Mouse (Mus musculus) hindbrain, embryonic 11.5 days (tissue): Measurements from ENCODE around the gene Chrne. TPM values are rescaled to one million over a fixed set of nuclear protein-coding genes. Genes with fewer than 3 reads are reported as not detected.
A peak's percentile ranks its signal among the peaks of the same experiment; 100 is the strongest.

Source experiments
- ATAC-seq: fragments of 200-750 bp; cut with Nextera tagmentation; 2 replicates; pipeline ENCODE4 v1.8.0; 2017; ENCODE audit warnings: mild to moderate bottlenecking, moderate TSS enrichment, moderate library complexity; ENCODE audit not compliant: low FRiP score
- DNase-seq: peaks from one replicate; pipeline ENCODE4 v3.0.0-alpha.2; 2015; ENCODE audit warnings: low spot score
- H3K27ac ChIP-seq: fragments of 300-500 bp; sonication (generic); 2 replicates; pipeline ENCODE4 v1.5.1; 2014; ENCODE audit warnings: mild to moderate bottlenecking, low read depth, low read length
- H3K27me3 ChIP-seq: fragments of 300-500 bp; sonication (generic); 2 replicates; pipeline ENCODE4 v1.6.1; 2014; ENCODE audit warnings: mild to moderate bottlenecking, low read length, moderate library complexity, mixed read lengths; ENCODE audit not compliant: control insufficient read depth, insufficient read depth
- H3K36me3 ChIP-seq: fragments of 300-500 bp; sonication (generic); 2 replicates; pipeline ENCODE4 v1.6.1; 2014; ENCODE audit warnings: mild to moderate bottlenecking, low read length, moderate library complexity, mixed read lengths; ENCODE audit not compliant: control insufficient read depth, insufficient read depth
- H3K4me1 ChIP-seq: fragments of 300-500 bp; sonication (generic); replicated peaks from 2 replicates; pipeline ENCODE4 v1.6.1; 2014; ENCODE audit warnings: low read length, mixed read lengths; ENCODE audit not compliant: control insufficient read depth, insufficient read depth
- H3K4me2 ChIP-seq: fragments of 300-500 bp; sonication (generic); replicated peaks from 2 replicates; pipeline ENCODE4 v1.6.1; 2014; ENCODE audit warnings: mild to moderate bottlenecking, low read depth, low read length
- H3K4me3 ChIP-seq: fragments of 300-500 bp; sonication (generic); 2 replicates; pipeline ENCODE4 v1.5.1; 2014; ENCODE audit warnings: low read depth, low read length
- H3K9ac ChIP-seq: fragments of 300-500 bp; sonication (generic); 2 replicates; pipeline ENCODE4 v1.6.1; 2014; ENCODE audit warnings: low read depth, low read length
- H3K9me3 ChIP-seq: fragments of 300-500 bp; sonication (generic); 2 replicates; pipeline ENCODE4 v1.6.1; 2016; ENCODE audit warnings: low read length; ENCODE audit not compliant: control insufficient read depth
- WGBS: fragments of 180-500 bp; shearing (Covaris S2); extraction: QIAGEN DNeasy Blood & Tissue Kit; methylation state at CpG from one replicate; pipeline ENCODE4 v1.1.7; 2014; 5-methylcytosine and 5-hydroxymethylcytosine counted together
- polyA plus RNA-seq: library from polyadenylated mRNA; unstranded; fragments of >200 nt; fragmentation: Nextera tagmentation; extraction: Ambion mirVana; gene quantifications from 2 replicates; pipeline ENCODE4 v1.2.1, GENCODE M21; 2014

The Chrne gene
- polyA plus RNA-seq, 1 experiment from 2014 or later: not detected

- no peaks in the 10 kb centered on the region for H3K27me3 ChIP-seq
- WGBS: under 1% methylated on average over 54 of the region's 61 CpGs
- H3K4me1 ChIP-seq: 0 out of 2 replicates have a peak, but pooled peaks cover 12% of the 10 kb centered on the region
- H3K27ac ChIP-seq: peak within 1 kb of the TSS; percentile 96
- peak within 1 kb of the TSS; percentile 97 for H3K9ac ChIP-seq
- peak within 1 kb of the TSS; percentile 84 for H3K4me2 ChIP-seq
- peak; percentile 46 for ATAC-seq
- peak; percentile 82 for DNase-seq
- H3K4me3 ChIP-seq: peak within 1 kb of the TSS; percentile 99
- 0 out of 2 replicates have a peak, but pooled peaks cover 5% of the 10 kb centered on the region for H3K36me3 ChIP-seq
- H3K9me3 ChIP-seq: no peaks in the 10 kb centered on the region
Measured at GRCm38 (mm10) chr11:70654198-70654922, 35.3 kb upstream of the Chrne start, which contains the start of gene Pfn1. Pfn1 (minus strand) TSS chr11:70654644.

- peak; percentile 65 for ATAC-seq
- peaks cover 13% of the 10 kb centered on the region; the same call in 1 of the 2 replicates for H3K4me1 ChIP-seq
Measured at GRCm38 (mm10) chr11:70653345-70654197, 34.6 kb upstream of the Chrne start.

GRCm38 (mm10) chr11:70652884-70653344 is 33.9 kb upstream of the Chrne start:
- Histone ChIP-seq H3K27ac (no peak overlapping the region), H3K36me3 (0 out of 2 replicates have a peak, but pooled peaks cover 7% of the 10 kb centered on the region), H3K4me3 (peak overlapping the region; percentile 99), H3K27me3 (no peaks in the 10 kb centered on the region), H3K9me3 (no peaks in the 10 kb centered on the region), H3K4me2 (peak overlapping the region; percentile 84), H3K9ac (peak overlapping the region; percentile 97), H3K4me1 (peaks cover 17% of the 10 kb centered on the region)
- ATAC-seq: no peak
- 63% methylated on average over 6 of the region's 6 CpGs for WGBS
- no peak for DNase-seq

More at GRCm38 (mm10) chr11:70653345-70654197, 34.6 kb upstream of the Chrne start:
- peak overlapping the region; percentile 97 for H3K9ac ChIP-seq
- peak overlapping the region; percentile 99 for H3K4me3 ChIP-seq
- H3K4me2 ChIP-seq: peak overlapping the region; percentile 84
- H3K9me3 ChIP-seq: no peaks in the 10 kb centered on the region
- 0 out of 2 replicates have a peak, but pooled peaks cover 7% of the 10 kb centered on the region for H3K36me3 ChIP-seq
- DNase-seq: peak; percentile 82
- no peaks in the 10 kb centered on the region for H3K27me3 ChIP-seq
- WGBS: under 1% methylated on average over 57 of the region's 63 CpGs
- H3K27ac ChIP-seq: peak overlapping the region; percentile 96

GRCm38 (mm10) chr11:70652029-70652883 is 33.2 kb upstream of the Chrne start:
- Histone ChIP-seq H3K36me3 (0 out of 2 replicates have a peak, but pooled peaks cover 7% of the 10 kb centered on the region), H3K9me3 (no peaks in the 10 kb centered on the region), H3K27me3 (no peaks in the 10 kb centered on the region), H3K9ac (no peak overlapping the region), H3K4me2 (peak overlapping the region; percentile 84), H3K4me1 (peaks cover 17% of the 10 kb centered on the region), H3K4me3 (peak overlapping the region; percentile 99), H3K27ac (no peak overlapping the region)
- WGBS: 68% methylated on average over 12 of the region's 12 CpGs
- ATAC-seq (no peak), DNase-seq (peak; percentile 31)

GRCm38 (mm10) chr11:70651391-70651790 is 32.4 kb upstream of the Chrne start:
- Histone ChIP-seq H3K9me3 (no peaks in the 10 kb centered on the region), H3K4me2 (no peak overlapping the region), H3K27me3 (no peaks in the 10 kb centered on the region), H3K9ac (no peak overlapping the region), H3K36me3 (0 out of 2 replicates have a peak, but pooled peaks cover 7% of the 10 kb centered on the region), H3K4me3 (no peak overlapping the region), H3K27ac (no peak overlapping the region), H3K4me1 (peaks cover 12% of the 10 kb centered on the region)
- ATAC-seq (no peak), DNase-seq (no peak)
- 77% methylated on average over 2 of the region's 2 CpGs for whole genome bisulfite sequencing

GRCm38 (mm10) chr11:70650322-70651175 is 31.5 kb upstream of the Chrne start:
- H3K4me3 ChIP-seq: no peak overlapping the region
- no peak for ATAC-seq
- peaks cover 17% of the 10 kb centered on the region for H3K4me1 ChIP-seq
- H3K9me3 ChIP-seq: no peaks in the 10 kb centered on the region
- no peaks in the 10 kb centered on the region for H3K27me3 ChIP-seq
- no peak overlapping the region for H3K27ac ChIP-seq
- no peak for DNase-seq
- no peak overlapping the region for H3K4me2 ChIP-seq
- H3K9ac ChIP-seq: no peak overlapping the region
- H3K36me3 ChIP-seq: 0 out of 2 replicates have a peak, but pooled peaks cover 7% of the 10 kb centered on the region
- WGBS: 82% methylated on average over 12 of the region's 12 CpGs

GRCm38 (mm10) chr11:70649185-70649734 is 30.2 kb upstream of the Chrne start:
- peaks cover 18% of the 10 kb centered on the region for H3K4me1 ChIP-seq
- H3K27ac ChIP-seq: no peak overlapping the region
- H3K9ac ChIP-seq: no peak overlapping the region
- H3K36me3 ChIP-seq: 0 out of 2 replicates have a peak, but pooled peaks cover 7% of the 10 kb centered on the region
- no peaks in the 10 kb centered on the region for H3K9me3 ChIP-seq
- no peak overlapping the region for H3K4me3 ChIP-seq
- H3K27me3 ChIP-seq: no peaks in the 10 kb centered on the region
- H3K4me2 ChIP-seq: no peak overlapping the region
- WGBS: 85% methylated on average over 8 of the region's 8 CpGs
- no peak for ATAC-seq
- no peak for DNase-seq
